Mouse (Mus musculus) limb, embryonic 15.5 days (tissue): ENCODE measurements around the gene Hsf4. TPM values are rescaled to one million over a fixed set of nuclear protein-coding genes. Genes with fewer than 3 reads are reported as not detected.
"Not testable (repeated sequence)": the region's sequence is repeated elsewhere in the genome, so short reads cannot be mapped to it uniquely, and the experiment has no call there.

ENCODE experiments used
- ATAC-seq: fragments of 200-750 bp; cut with Nextera tagmentation; 2 replicates; pipeline ENCODE4 v1.8.0; 2017; ENCODE audit warnings: low read depth, moderate TSS enrichment; ENCODE audit not compliant: insufficient number of reproducible peaks, low FRiP score, low TSS enrichment
- H3K27ac ChIP-seq: fragments of 300-500 bp; sonication (generic); 2 replicates; pipeline ENCODE4 v1.5.1; 2015; ENCODE audit warnings: moderate library complexity, mild to moderate bottlenecking, inconsistent platforms
- H3K27me3 ChIP-seq: fragments of 300-500 bp; sonication (generic); 2 replicates; pipeline ENCODE4 v1.6.1; 2015; ENCODE audit warnings: inconsistent platforms
- H3K36me3 ChIP-seq: fragments of 300-500 bp; sonication (generic); 2 replicates; pipeline ENCODE4 v1.6.1; 2015; ENCODE audit warnings: inconsistent platforms
- H3K4me1 ChIP-seq: fragments of 300-500 bp; sonication (generic); 2 replicates; pipeline ENCODE4 v1.6.1; 2015; ENCODE audit warnings: inconsistent platforms
- H3K4me2 ChIP-seq: fragments of 300-500 bp; sonication (generic); 2 replicates; pipeline ENCODE4 v1.6.1; 2015; ENCODE audit warnings: mild to moderate bottlenecking, inconsistent platforms
- H3K4me3 ChIP-seq: fragments of 300-500 bp; sonication (generic); 2 replicates; pipeline ENCODE4 v1.5.1; 2015; ENCODE audit warnings: mild to moderate bottlenecking, inconsistent platforms
- H3K9ac ChIP-seq: fragments of 300-500 bp; sonication (generic); 2 replicates; pipeline ENCODE4 v1.6.1; 2015; ENCODE audit warnings: inconsistent platforms
- H3K9me3 ChIP-seq: fragments of 300-500 bp; sonication (generic); 2 replicates; pipeline ENCODE4 v1.6.1; 2016; ENCODE audit warnings: inconsistent platforms
- WGBS: fragments of 180-500 bp; shearing (Covaris S2); methylation state at CpG from one replicate; pipeline ENCODE4 v1.1.7; 2015; 5-methylcytosine and 5-hydroxymethylcytosine counted together
- polyA plus RNA-seq: library from polyadenylated mRNA; unstranded; fragments of >200 nt; fragmentation: Nextera tagmentation; extraction: Ambion mirVana; gene quantifications from 2 replicates; pipeline ENCODE4 v1.2.1, GENCODE M21; 2015

The Hsf4 gene
- polyA plus RNA-seq: 0.33 and 0.41 TPM in 2 replicates

GRCm38 (mm10) chr8:105269461-105269947 lies at the start of gene Hsf4:
Gene Hsf4, plus strand, starts transcription at chr8:105269801.
- Histone ChIP-seq H3K4me2 (peak within 1 kb of the TSS; percentile 83), H3K27me3 (peaks cover 85% of the 10 kb centered on the region), H3K9me3 (no peaks in the 10 kb centered on the region), H3K9ac (0 out of 2 replicates have a peak within 1 kb of the TSS, but pooled peaks have one; percentile 7), H3K27ac (no peak within 1 kb of the TSS), H3K4me1 (peaks cover 42% of the 10 kb centered on the region), H3K36me3 (no peaks in the 10 kb centered on the region), H3K4me3 (peak within 1 kb of the TSS; percentile 43)
- ATAC-seq: no peak
- WGBS: 1% methylated on average over 42 of the region's 42 CpGs

GRCm38 (mm10) chr8:105223850-105224249 lies 45.8 kb upstream of the Hsf4 start:
- Histone ChIP-seq H3K27me3 (no peaks in the 10 kb centered on the region), H3K27ac (peak overlapping the region; percentile 93), H3K4me3 (peak overlapping the region; percentile 81; the same call in 1 of the 2 replicates), H3K9me3 (no peaks in the 10 kb centered on the region), H3K4me1 (peaks cover 20% of the 10 kb centered on the region), H3K36me3 (no peaks in the 10 kb centered on the region), H3K9ac (no peak overlapping the region; the same call in 1 of the 2 replicates), H3K4me2 (peak overlapping the region; percentile 79; the same call in 1 of the 2 replicates)
- WGBS: 54% methylated on average over 7 of the region's 7 CpGs
- no peak for ATAC-seq

GRCm38 (mm10) chr8:105224413-105225271 lies 45.0 kb upstream of the Hsf4 start, which contains the start of gene D230025D16Rik:
Gene D230025D16Rik, plus strand, starts transcription at chr8:105225145.
- H3K4me2 ChIP-seq: peak within 1 kb of the TSS; percentile 79
- no peaks in the 10 kb centered on the region for H3K36me3 ChIP-seq
- ATAC-seq: peak; percentile 88
- H3K9ac ChIP-seq: peak within 1 kb of the TSS; percentile 73
- peak within 1 kb of the TSS; percentile 93 for H3K27ac ChIP-seq
- no peaks in the 10 kb centered on the region for H3K9me3 ChIP-seq
- peak within 1 kb of the TSS; percentile 81 for H3K4me3 ChIP-seq
- H3K4me1 ChIP-seq: peaks cover 20% of the 10 kb centered on the region
- no peaks in the 10 kb centered on the region for H3K27me3 ChIP-seq
- WGBS: 2% methylated on average over 34 of the region's 34 CpGs

- H3K27me3 ChIP-seq: no peaks in the 10 kb centered on the region
- peak overlapping the region; percentile 79 for H3K4me2 ChIP-seq
- peak; percentile 37; the same call in 1 of the 2 replicates for ATAC-seq
- H3K36me3 ChIP-seq: no peaks in the 10 kb centered on the region
- H3K9ac ChIP-seq: peak overlapping the region; percentile 73
- WGBS: under 1% methylated on average over 27 of the region's 27 CpGs
- H3K27ac ChIP-seq: peak overlapping the region; percentile 93
- H3K4me3 ChIP-seq: peak overlapping the region; percentile 81
- peaks cover 20% of the 10 kb centered on the region for H3K4me1 ChIP-seq
- H3K9me3 ChIP-seq: no peaks in the 10 kb centered on the region
Observed at GRCm38 (mm10) chr8:105225272-105225593, 44.4 kb upstream of the Hsf4 start.

- no peaks in the 10 kb centered on the region for H3K27me3 ChIP-seq
- H3K9ac ChIP-seq: peak overlapping the region; percentile 73; the same call in 1 of the 2 replicates
- H3K4me1 ChIP-seq: peaks cover 20% of the 10 kb centered on the region
- H3K9me3 ChIP-seq: no peaks in the 10 kb centered on the region
- WGBS: 24% methylated on average over 6 of the region's 6 CpGs
- H3K4me3 ChIP-seq: peak overlapping the region; percentile 81
- no peak overlapping the region for H3K27ac ChIP-seq
- ATAC-seq: no peak
- H3K36me3 ChIP-seq: no peaks in the 10 kb centered on the region
- peak overlapping the region; percentile 79 for H3K4me2 ChIP-seq
Observed at GRCm38 (mm10) chr8:105225917-105226316, 43.7 kb upstream of the Hsf4 start.

GRCm38 (mm10) chr8:105231503-105232320 lies 37.9 kb upstream of the Hsf4 start:
- peaks cover 25% of the 10 kb centered on the region for H3K36me3 ChIP-seq
- no peak overlapping the region for H3K4me3 ChIP-seq
- 88% methylated on average over 12 of the region's 12 CpGs for WGBS
- no peak for ATAC-seq
- H3K9ac ChIP-seq: no peak overlapping the region
- H3K9me3 ChIP-seq: no peaks in the 10 kb centered on the region
- no peaks in the 10 kb centered on the region for H3K4me1 ChIP-seq
- H3K27ac ChIP-seq: no peak overlapping the region
- no peaks in the 10 kb centered on the region for H3K27me3 ChIP-seq
- no peak overlapping the region for H3K4me2 ChIP-seq

GRCm38 (mm10) chr8:105232321-105232693 lies 37.3 kb upstream of the Hsf4 start:
- not testable (repeated sequence) for H3K4me1 ChIP-seq, H3K4me2 ChIP-seq, H3K9me3 ChIP-seq, H3K9ac ChIP-seq, H3K4me3 ChIP-seq, H3K27ac ChIP-seq, ATAC-seq, H3K27me3 ChIP-seq
- WGBS: 87% methylated on average over 4 of the region's 4 CpGs
- peaks cover 25% of the 10 kb centered on the region for H3K36me3 ChIP-seq

GRCm38 (mm10) chr8:105233126-105233935 lies 36.3 kb upstream of the Hsf4 start:
- no peak for ATAC-seq
- no peak overlapping the region for H3K9ac ChIP-seq
- H3K4me3 ChIP-seq: no peak overlapping the region
- no peaks in the 10 kb centered on the region for H3K4me1 ChIP-seq
- H3K36me3 ChIP-seq: peaks cover 28% of the 10 kb centered on the region
- no peak overlapping the region for H3K27ac ChIP-seq
- no peaks in the 10 kb centered on the region for H3K9me3 ChIP-seq
- H3K27me3 ChIP-seq: no peaks in the 10 kb centered on the region
- 56% methylated on average over 1 of the region's 1 CpGs for WGBS
- no peak overlapping the region for H3K4me2 ChIP-seq

GRCm38 (mm10) chr8:105235206-105235605 lies 34.4 kb upstream of the Hsf4 start:
- no peaks in the 10 kb centered on the region for H3K9me3 ChIP-seq
- no peak overlapping the region for H3K9ac ChIP-seq
- no peak overlapping the region for H3K4me2 ChIP-seq
- ATAC-seq: no peak
- WGBS: 70% methylated on average over 1 of the region's 1 CpGs
- no peak overlapping the region for H3K4me3 ChIP-seq
- H3K36me3 ChIP-seq: peaks cover 45% of the 10 kb centered on the region
- no peaks in the 10 kb centered on the region for H3K4me1 ChIP-seq
- no peaks in the 10 kb centered on the region for H3K27me3 ChIP-seq
- H3K27ac ChIP-seq: no peak overlapping the region

- Histone ChIP-seq H3K4me2 (no peak overlapping the region), H3K36me3 (peaks cover 59% of the 10 kb centered on the region), H3K4me3 (no peak overlapping the region), H3K27me3 (no peaks in the 10 kb centered on the region), H3K4me1 (no peaks in the 10 kb centered on the region), H3K27ac (no peak overlapping the region), H3K9me3 (no peaks in the 10 kb centered on the region), H3K9ac (no peak overlapping the region)
- no peak for ATAC-seq
- WGBS: 88% methylated on average over 14 of the region's 14 CpGs
Observed at GRCm38 (mm10) chr8:105237442-105238142, 32.0 kb upstream of the Hsf4 start.

- Histone ChIP-seq H3K4me3 (no peak overlapping the region), H3K4me2 (no peak overlapping the region), H3K27ac (no peak overlapping the region), H3K27me3 (no peaks in the 10 kb centered on the region), H3K4me1 (no peaks in the 10 kb centered on the region), H3K9ac (no peak overlapping the region), H3K36me3 (peaks cover 46% of the 10 kb centered on the region), H3K9me3 (no peaks in the 10 kb centered on the region)
- 97% methylated on average over 7 of the region's 7 CpGs for WGBS
- no peak for ATAC-seq
Observed at GRCm38 (mm10) chr8:105241016-105241415, 28.6 kb upstream of the Hsf4 start.
